19 mouse cellular contexts compared by ENCODE assay signal in genomic region chr3:156455042-156455441, GRCm38 (mm10).
DNase-seq lines count a peak whose midpoint lies in the region; ATAC-seq lines count a peak whose summit lies in the region.
"Had no signal": no experiment of that assay in that cellular context is flagged by ENCODE, and none has a peak within 500 bp of the region (broad histone marks: within the 10 kb centered on the region; RNA-seq: fewer than 3 reads in every experiment).

No protein-coding gene starts in this region.

- no peak overlapping the region for H3K4me3 ChIP-seq in forebrain, embryonic 14.5 days (ENCODE audit: low read depth, low read length)
- no peak overlapping the region for H3K4me3 ChIP-seq in forebrain, embryonic 10.5 days
- H3K4me3 ChIP-seq: heart, embryonic 10.5 days; heart, embryonic 15.5 days had no signal

- H3K27ac ChIP-seq in forebrain, embryonic 14.5 days (ENCODE audit: low read depth, low read length), result no peak overlapping the region
- no peak overlapping the region for H3K27ac ChIP-seq in forebrain, embryonic 10.5 days
- H3K27ac ChIP-seq: heart, embryonic 10.5 days; heart, embryonic 15.5 days had no signal

- intact Hi-C loops in left cerebral cortex, postnatal 4 days (cut with DNase I), result no loop called here
- intact Hi-C loops in left cerebral cortex, postnatal 25 days (cut with DNase I), result no loop called here

- no peaks in the 10 kb centered on the region for H3K4me1 ChIP-seq in forebrain, embryonic 14.5 days (ENCODE audit: control insufficient read depth, insufficient read depth, low read length)
- no peaks in the 10 kb centered on the region for H3K4me1 ChIP-seq in forebrain, embryonic 10.5 days
- H3K4me1 ChIP-seq: heart, embryonic 10.5 days had no signal

- no peaks in the 10 kb centered on the region for H3K9me3 ChIP-seq in forebrain, embryonic 14.5 days (replicated peaks; ENCODE audit: control insufficient read depth, low read length)
- no peaks in the 10 kb centered on the region for H3K9me3 ChIP-seq in forebrain, embryonic 10.5 days
- H3K9me3 ChIP-seq: heart, embryonic 10.5 days; heart, embryonic 15.5 days had no signal

- no peaks in the 10 kb centered on the region for H3K27me3 ChIP-seq in forebrain, embryonic 14.5 days (replicated peaks; ENCODE audit: control insufficient read depth, insufficient read depth, low read length)
- no peaks in the 10 kb centered on the region for H3K27me3 ChIP-seq in forebrain, embryonic 10.5 days (ENCODE audit: poor library complexity, severe bottlenecking)
- H3K27me3 ChIP-seq: heart, embryonic 15.5 days had no signal

- H3K9ac ChIP-seq in forebrain, embryonic 14.5 days (ENCODE audit: low read length), result no peak overlapping the region
- H3K9ac ChIP-seq: heart, embryonic 15.5 days had no signal

- peak; percentile 86; the same call in 1 of the 2 replicates for ATAC-seq in forebrain, embryonic 14.5 days
- no peak for ATAC-seq in megakaryocyte-erythroid progenitor cell, adult 5-6 weeks (replicated peaks; ENCODE audit: low FRiP score, low TSS enrichment, poor library complexity, severe bottlenecking)
- ATAC-seq: hindbrain, embryonic 16.5 days had no signal

- DNase-seq in cerebellum, postnatal 14 days, result peak; percentile 21 to 22
- DNase-seq in cerebellum, adult 18-20 months, result no peak
- DNase-seq in forebrain, embryonic 14.5 days (ENCODE audit: low spot score), result peak; percentile 76
- DNase-seq in forebrain, embryonic 10.5 days (ENCODE audit: extremely low spot score, low spot score), result no peak
- DNase-seq in left cerebral cortex, postnatal 4 days, result peak; percentile 45
- no peak for DNase-seq in left cerebral cortex, postnatal 25 days (ENCODE audit: low spot score in 2 of 2)
- peak; percentile 2 for DNase-seq in NIH3T3 (ENCODE audit: low read depth)
- DNase-seq: adrenal gland, adult 2 months; adrenal gland, postnatal 25 days; cerebellum, adult 8-10 months; gastrocnemius, postnatal 10 days; heart, adult 18-20 months; heart, postnatal 14 days; kidney, adult 11 months; kidney, adult 9 months had no signal

- H3K4me2 ChIP-seq in forebrain, embryonic 14.5 days (ENCODE audit: low read length), result no peak overlapping the region
- H3K4me2 ChIP-seq: heart, embryonic 15.5 days had no signal

- WGBS in forebrain, embryonic 14.5 days, result 44% methylated on average over 4 of the region's 4 CpGs
- 66% methylated on average over 4 of the region's 4 CpGs for WGBS in forebrain, embryonic 10.5 days

- no peaks in the 10 kb centered on the region for H3K36me3 ChIP-seq in forebrain, embryonic 14.5 days (ENCODE audit: control insufficient read depth, insufficient read depth, low read length)
- no peaks in the 10 kb centered on the region for H3K36me3 ChIP-seq in forebrain, embryonic 10.5 days (replicated peaks)
- H3K36me3 ChIP-seq: heart, embryonic 10.5 days; heart, embryonic 15.5 days had no signal

Comparison
In these comparisons a context has a peak if more than half of its experiments do, and no peak if none do; other contexts are left out.
1. DNase-seq: peak in cerebellum, postnatal 14 days (2 of 2), forebrain, embryonic 14.5 days (single experiment), left cerebral cortex, postnatal 4 days (single experiment) and NIH3T3 (single experiment); none in cerebellum, adult 18-20 months (0 of 2), forebrain, embryonic 10.5 days (single experiment) and left cerebral cortex, postnatal 25 days (0 of 2).